Mouse (Mus musculus) heart, postnatal 36 days (tissue): ENCODE results near the gene Tmem219. TPM values are rescaled to one million over a fixed set of nuclear protein-coding genes. Genes with fewer than 3 reads are reported as not detected.

Source experiments
- total RNA-seq, 2 experiments: library from RNA; stranded (reverse); gene quantifications; 2 replicates each; pipeline ENCODE4 v1.2.3; 2021

The Tmem219 gene
- total RNA-seq, 2 experiments from 2014 or later = 9.5 to 11.5 TPM

Other genes with a start within 250 kb of the Tmem219 start
- gene Sult1a1, start 246.5 kb downstream of the Tmem219 start, total RNA-seq = 10 to 100 TPM; 30.3 to 43.0 TPM
- 10 to 100 TPM; 47.0 to 60.8 TPM for gene Bola2, start 227.5 kb downstream of the Tmem219 start, total RNA-seq
- gene Slx1b, start 227.1 kb downstream of the Tmem219 start, total RNA-seq = 1 to 10 TPM; 4.4 to 5.9 TPM
- gene Coro1a, start 215.1 kb downstream of the Tmem219 start, total RNA-seq = 1 to 10 TPM; 7.8 to 9.9 TPM
- 10 to 100 TPM; 61.0 to 62.2 TPM for gene Mapk3, start 163.3 kb downstream of the Tmem219 start, total RNA-seq
- 1 to 10 TPM; 1.6 TPM for gene Gdpd3, start 156.6 kb downstream of the Tmem219 start, total RNA-seq
- 100 to 1,000 TPM in 1 of 2 experiments, 10 to 100 TPM in 1; 91.4 to 110 TPM for gene Ypel3, start 146.0 kb downstream of the Tmem219 start, total RNA-seq
- under 1 TPM; 0.24 to 0.44 TPM for gene Tbx6, start 141.4 kb downstream of the Tmem219 start, total RNA-seq
- 10 to 100 TPM; 36.1 to 36.5 TPM for gene Ppp4c, start 130.4 kb downstream of the Tmem219 start, total RNA-seq
- 1 to 10 TPM; 8.2 to 9.7 TPM for gene Fam57b, start 125.2 kb downstream of the Tmem219 start, total RNA-seq
- not detected for gene 4930451I11Rik, start 91.3 kb downstream of the Tmem219 start, total RNA-seq
- gene Doc2a, start 75.5 kb downstream of the Tmem219 start, total RNA-seq = not detected
- 1 to 10 TPM; 6.1 to 6.6 TPM for gene Hirip3, start 60.9 kb downstream of the Tmem219 start, total RNA-seq
- 10 to 100 TPM; 21.2 to 21.8 TPM for gene Ino80e, start 60.5 kb downstream of the Tmem219 start, total RNA-seq
- 10 to 100 TPM; 39.5 to 43.2 TPM for gene Taok2, start 38.2 kb downstream of the Tmem219 start, total RNA-seq
- 1 to 10 TPM; 5.4 to 7.4 TPM for gene Kctd13, start 6.0 kb upstream of the Tmem219 start, total RNA-seq
- not detected for gene Asphd1, start 26.7 kb upstream of the Tmem219 start, total RNA-seq
- 1 to 10 TPM; 6.4 to 10.0 TPM for gene Sez6l2, start 27.6 kb upstream of the Tmem219 start, total RNA-seq
- gene Cdipt, start 53.0 kb upstream of the Tmem219 start, total RNA-seq = 10 to 100 TPM; 52.2 to 55.4 TPM
- gene Cdiptos, start 53.2 kb upstream of the Tmem219 start, total RNA-seq = under 1 TPM; 0.31 to 0.65 TPM
- gene Mvp, start 91.7 kb upstream of the Tmem219 start, total RNA-seq = 10 to 100 TPM; 53.5 to 57.7 TPM
- not detected for gene Pagr1b, start 93.6 kb upstream of the Tmem219 start, total RNA-seq
- gene Pagr1a, start 94.4 kb upstream of the Tmem219 start, total RNA-seq = 10 to 100 TPM in 1 of 2 experiments, not detected in 1; 11.8 TPM
- 10 to 100 TPM; 25.2 to 28.6 TPM for gene Gm42742, start 98.2 kb upstream of the Tmem219 start, total RNA-seq
- 1 to 10 TPM in 1 of 2 experiments, under 1 TPM in 1; 0.57 to 1.2 TPM for gene Prrt2, start 98.3 kb upstream of the Tmem219 start, total RNA-seq
- gene Maz, start 104.1 kb upstream of the Tmem219 start, total RNA-seq = 10 to 100 TPM; 66.5 to 71.5 TPM
- 1 to 10 TPM; 1.0 to 2.6 TPM for gene Kif22, start 119.6 kb upstream of the Tmem219 start, total RNA-seq
- not detected for gene Zg16, start 164.4 kb upstream of the Tmem219 start, total RNA-seq
- gene AI467606, start 168.4 kb upstream of the Tmem219 start, total RNA-seq = 1 to 10 TPM; 1.6 to 1.9 TPM
- gene Qprt, start 199.3 kb upstream of the Tmem219 start, total RNA-seq = not detected
- under 1 TPM; 0.76 to 0.92 TPM for gene Spn, start 214.9 kb upstream of the Tmem219 start, total RNA-seq